Mouse (Mus musculus): Measurements from ENCODE around the gene Tsga10. TPM values are rescaled to one million over a fixed set of nuclear protein-coding genes. Genes with fewer than 3 reads are reported as not detected.

Tsga10 gene
- polyA plus RNA-seq, 1 experiment from 2014 or later: 6.0 TPM

GRCm38 (mm10) chr1:37877736-37878460, 11.7 kb upstream of the Tsga10 start:
- no peaks in the 10 kb centered on the region for H3K27me3 ChIP-seq
- H3K4me3 ChIP-seq (replicated peaks): no peak overlapping the region
- peaks cover 10% of the 10 kb centered on the region for H3K9me3 ChIP-seq
- peaks cover 75% of the 10 kb centered on the region for H3K36me3 ChIP-seq
- no peak overlapping the region for H3K4me2 ChIP-seq
- WGBS: 95% methylated on average over 13 of the region's 13 CpGs
- ATAC-seq (ENCODE audit: insufficient number of reproducible peaks, insufficient read depth, low FRiP score, low TSS enrichment, low read depth): no peak
- H3K4me1 ChIP-seq (replicated peaks): no peaks in the 10 kb centered on the region; the same call in 1 of the 2 replicates
- no peak overlapping the region for H3K27ac ChIP-seq
- H3K9ac ChIP-seq (replicated peaks): no peak overlapping the region

- WGBS: 91% methylated on average over 4 of the region's 4 CpGs
- H3K36me3 ChIP-seq: peaks cover 35% of the 10 kb centered on the region
- H3K4me2 ChIP-seq: peak overlapping the region; percentile 66; the same call in 1 of the 2 replicates
- no peak overlapping the region for H3K27ac ChIP-seq
- H3K4me1 ChIP-seq (replicated peaks): peaks cover 4% of the 10 kb centered on the region; the same call in 1 of the 2 replicates
- H3K4me3 ChIP-seq (replicated peaks): no peak overlapping the region
- peaks cover 10% of the 10 kb centered on the region for H3K9me3 ChIP-seq
- no peak overlapping the region for H3K9ac ChIP-seq (replicated peaks)
- ATAC-seq (ENCODE audit: insufficient number of reproducible peaks, insufficient read depth, low FRiP score, low TSS enrichment, low read depth): no peak
- H3K27me3 ChIP-seq: peaks cover 7% of the 10 kb centered on the region; the same call in 1 of the 2 replicates
Measured at GRCm38 (mm10) chr1:37873157-37873556, 6.9 kb upstream of the Tsga10 start.

GRCm38 (mm10) chr1:37872131-37873067, 6.2 kb upstream of the Tsga10 start:
- H3K4me2 ChIP-seq: peak overlapping the region; percentile 66
- peaks cover 27% of the 10 kb centered on the region for H3K36me3 ChIP-seq
- peak overlapping the region; percentile 55 for H3K9ac ChIP-seq (replicated peaks)
- H3K4me3 ChIP-seq (replicated peaks): peak overlapping the region; percentile 50
- peak; percentile 90 for ATAC-seq (ENCODE audit: insufficient number of reproducible peaks, insufficient read depth, low FRiP score, low TSS enrichment, low read depth)
- peaks cover 4% of the 10 kb centered on the region; the same call in 1 of the 2 replicates for H3K4me1 ChIP-seq (replicated peaks)
- H3K9me3 ChIP-seq: peaks cover 10% of the 10 kb centered on the region
- WGBS: 6% methylated on average over 33 of the region's 33 CpGs
- H3K27ac ChIP-seq: peak overlapping the region; percentile 62
- peaks cover 7% of the 10 kb centered on the region; the same call in 1 of the 2 replicates for H3K27me3 ChIP-seq

GRCm38 (mm10) chr1:37871704-37872103, 5.5 kb upstream of the Tsga10 start, which contains the start of gene Lipt1:
Lipt1 (plus strand) TSS chr1:37871738.
- ATAC-seq (ENCODE audit: insufficient number of reproducible peaks, insufficient read depth, low FRiP score, low TSS enrichment, low read depth): peak; percentile 27; the same call in 1 of the 2 replicates
- peak within 1 kb of the TSS; percentile 55 for H3K9ac ChIP-seq (replicated peaks)

GRCm38 (mm10) chr1:37869362-37869761, 3.1 kb upstream of the Tsga10 start:
- no peak overlapping the region for H3K9ac ChIP-seq (replicated peaks)
- H3K36me3 ChIP-seq: no peaks in the 10 kb centered on the region
- H3K9me3 ChIP-seq: 0 out of 2 replicates have a peak, but pooled peaks cover 3% of the 10 kb centered on the region
- ATAC-seq (ENCODE audit: insufficient number of reproducible peaks, insufficient read depth, low FRiP score, low TSS enrichment, low read depth): no peak
- no peak overlapping the region for H3K27ac ChIP-seq
- 48% methylated on average over 2 of the region's 2 CpGs for WGBS
- H3K27me3 ChIP-seq: peaks cover 7% of the 10 kb centered on the region; the same call in 1 of the 2 replicates
- H3K4me1 ChIP-seq (replicated peaks): peaks cover 8% of the 10 kb centered on the region
- no peak overlapping the region for H3K4me3 ChIP-seq (replicated peaks)
- H3K4me2 ChIP-seq: no peak overlapping the region

More at GRCm38 (mm10) chr1:37871704-37872103, 5.5 kb upstream of the Tsga10 start, which contains the start of gene Lipt1:
- Histone ChIP-seq H3K4me1 (replicated peaks) (peaks cover 4% of the 10 kb centered on the region; the same call in 1 of the 2 replicates), H3K36me3 (peaks cover 20% of the 10 kb centered on the region), H3K9me3 (peaks cover 13% of the 10 kb centered on the region), H3K27ac (peak within 1 kb of the TSS; percentile 62), H3K27me3 (peaks cover 7% of the 10 kb centered on the region; the same call in 1 of the 2 replicates), H3K4me2 (peak within 1 kb of the TSS; percentile 66), H3K4me3 (replicated peaks) (peak within 1 kb of the TSS; percentile 50)
- WGBS: 13% methylated on average over 7 of the region's 7 CpGs

- peaks cover 7% of the 10 kb centered on the region; the same call in 1 of the 2 replicates for H3K27me3 ChIP-seq
- H3K4me2 ChIP-seq: no peak overlapping the region
- H3K9ac ChIP-seq (replicated peaks): no peak overlapping the region
- no peak overlapping the region for H3K4me3 ChIP-seq (replicated peaks)
- 0 out of 2 replicates have a peak, but pooled peaks cover 3% of the 10 kb centered on the region for H3K9me3 ChIP-seq
- no peaks in the 10 kb centered on the region for H3K36me3 ChIP-seq
- ATAC-seq (ENCODE audit: insufficient number of reproducible peaks, insufficient read depth, low FRiP score, low TSS enrichment, low read depth): no peak
- no peak overlapping the region for H3K27ac ChIP-seq
- peaks cover 8% of the 10 kb centered on the region for H3K4me1 ChIP-seq (replicated peaks)
- WGBS: 62% methylated on average over 10 of the region's 10 CpGs
Measured at GRCm38 (mm10) chr1:37868640-37869039, 2.4 kb upstream of the Tsga10 start.

GRCm38 (mm10) chr1:37867684-37868322, 1.6 kb upstream of the Tsga10 start:
- Histone ChIP-seq H3K4me1 (replicated peaks) (peaks cover 8% of the 10 kb centered on the region), H3K4me2 (no peak overlapping the region), H3K36me3 (no peaks in the 10 kb centered on the region), H3K4me3 (replicated peaks) (no peak overlapping the region), H3K27me3 (peaks cover 7% of the 10 kb centered on the region; the same call in 1 of the 2 replicates), H3K9ac (replicated peaks) (no peak overlapping the region), H3K9me3 (0 out of 2 replicates have a peak, but pooled peaks cover 3% of the 10 kb centered on the region), H3K27ac (no peak overlapping the region)
- WGBS: 68% methylated on average over 10 of the region's 10 CpGs
- ATAC-seq (ENCODE audit: insufficient number of reproducible peaks, insufficient read depth, low FRiP score, low TSS enrichment, low read depth): no peak

GRCm38 (mm10) chr1:37867056-37867455, 827 bp upstream of the Tsga10 start:
- ATAC-seq (ENCODE audit: insufficient number of reproducible peaks, insufficient read depth, low FRiP score, low TSS enrichment, low read depth): no peak
- 0 out of 2 replicates have a peak, but pooled peaks cover 3% of the 10 kb centered on the region for H3K9me3 ChIP-seq
- no peak overlapping the region for H3K9ac ChIP-seq (replicated peaks)
- peaks cover 8% of the 10 kb centered on the region for H3K4me1 ChIP-seq (replicated peaks)
- H3K4me3 ChIP-seq (replicated peaks): no peak overlapping the region
- no peaks in the 10 kb centered on the region for H3K36me3 ChIP-seq
- H3K27me3 ChIP-seq: peaks cover 7% of the 10 kb centered on the region; the same call in 1 of the 2 replicates
- no peak overlapping the region for H3K27ac ChIP-seq
- H3K4me2 ChIP-seq: no peak overlapping the region
- 62% methylated on average over 1 of the region's 1 CpGs for WGBS

- Histone ChIP-seq H3K9ac (replicated peaks) (peak overlapping the region; percentile 65), H3K4me2 (peak overlapping the region; percentile 68), H3K27me3 (peaks cover 7% of the 10 kb centered on the region; the same call in 1 of the 2 replicates), H3K4me1 (replicated peaks) (peaks cover 4% of the 10 kb centered on the region; the same call in 1 of the 2 replicates), H3K27ac (peak overlapping the region; percentile 80), H3K9me3 (0 out of 2 replicates have a peak, but pooled peaks cover 3% of the 10 kb centered on the region), H3K36me3 (no peaks in the 10 kb centered on the region), H3K4me3 (replicated peaks) (peak overlapping the region; percentile 65)
- WGBS: 12% methylated on average over 23 of the region's 23 CpGs
- no peak for ATAC-seq (ENCODE audit: insufficient number of reproducible peaks, insufficient read depth, low FRiP score, low TSS enrichment, low read depth)
Measured at GRCm38 (mm10) chr1:37865401-37866215, 621 bp downstream of the Tsga10 start.

Measured in limb, embryonic 12.5 days (tissue).